Mouse (Mus musculus) 3T3-L1 (cell line): ENCODE measurements at regions not wholly inside any gene's neighbourhood (a gene's known extent, or its start where the extent isn't known, plus 50 kb on each side); places are given as distances from the start of the nearest gene placed in this dataset.

Source experiments
- DNase-seq: peaks from one replicate; pipeline ENCODE4 v3.0.0-alpha.2; 2015; ENCODE audit warnings: low read depth, low spot score

DNA sequence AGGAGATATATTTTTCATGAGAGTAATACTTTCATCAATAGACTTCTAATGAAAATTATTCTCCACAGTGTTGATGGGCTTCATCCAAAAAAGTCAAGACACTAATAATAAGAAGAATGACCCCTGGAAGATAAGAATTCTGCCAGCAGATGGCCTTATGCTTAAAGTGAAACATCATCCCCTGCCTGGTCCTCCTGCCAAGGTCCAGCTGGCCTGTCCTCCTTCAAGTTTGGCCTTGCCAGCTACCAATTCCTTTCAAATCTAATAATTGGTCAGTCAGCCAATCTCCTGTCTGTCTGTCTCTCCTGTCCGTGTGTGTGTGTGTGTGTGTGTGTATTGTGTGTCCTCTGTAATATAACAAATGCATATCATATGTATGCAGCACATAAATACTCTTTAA lies 388.8 kb downstream of the Wdr11 start:
- DNase-seq: no peak

GRCm38 (mm10) chr7:129982411-129982810 lies 390.7 kb downstream of the Wdr11 start:
- no peak for DNase-seq

DNA sequence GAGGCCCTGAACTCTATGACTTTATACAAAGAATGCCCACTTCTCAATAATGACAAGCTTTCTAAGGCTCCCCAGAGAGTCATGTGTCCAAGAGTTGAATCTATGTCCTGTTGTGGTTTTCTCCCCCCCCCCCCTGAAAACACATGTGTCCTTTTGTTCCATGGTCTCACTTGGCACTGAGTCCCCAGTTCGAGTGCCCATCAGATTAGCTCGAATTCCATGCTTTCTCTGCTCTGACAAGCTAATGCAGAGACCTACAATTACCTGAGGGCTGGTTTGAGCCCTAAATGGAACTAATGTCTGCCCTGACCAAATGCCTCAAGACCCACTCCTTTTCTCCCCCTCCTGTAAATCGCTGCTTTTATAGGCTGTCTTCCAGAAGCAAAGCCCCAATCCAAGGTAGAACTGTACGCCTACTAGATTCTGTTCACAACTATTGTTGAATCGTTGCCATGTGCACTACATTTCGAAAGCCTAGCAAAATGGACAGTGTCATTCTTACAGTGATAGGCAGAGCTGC lies 392.0 kb downstream of the Wdr11 start:
- peak; percentile 9 for DNase-seq

DNA sequence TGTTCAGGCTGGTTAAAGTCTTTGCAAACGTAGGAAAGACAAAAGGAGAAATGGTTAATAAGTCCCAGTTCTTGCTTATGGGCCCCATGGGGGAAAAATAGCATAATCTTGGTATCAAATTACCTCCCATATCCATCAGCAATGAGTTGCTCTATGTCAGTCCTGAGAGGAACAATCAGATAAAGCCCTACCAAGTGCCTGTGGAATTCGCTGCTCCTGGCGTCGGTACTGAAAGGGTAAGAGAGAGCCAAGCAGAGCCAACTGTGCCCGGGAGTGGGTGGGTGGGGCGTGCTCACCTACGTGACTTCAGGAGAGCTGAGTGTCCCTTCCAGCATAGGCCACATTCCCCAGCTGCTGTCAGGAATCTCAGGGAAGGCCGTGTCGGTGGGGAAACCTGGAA lies 392.7 kb downstream of the Wdr11 start:
- peak; percentile 46 for DNase-seq

DNA sequence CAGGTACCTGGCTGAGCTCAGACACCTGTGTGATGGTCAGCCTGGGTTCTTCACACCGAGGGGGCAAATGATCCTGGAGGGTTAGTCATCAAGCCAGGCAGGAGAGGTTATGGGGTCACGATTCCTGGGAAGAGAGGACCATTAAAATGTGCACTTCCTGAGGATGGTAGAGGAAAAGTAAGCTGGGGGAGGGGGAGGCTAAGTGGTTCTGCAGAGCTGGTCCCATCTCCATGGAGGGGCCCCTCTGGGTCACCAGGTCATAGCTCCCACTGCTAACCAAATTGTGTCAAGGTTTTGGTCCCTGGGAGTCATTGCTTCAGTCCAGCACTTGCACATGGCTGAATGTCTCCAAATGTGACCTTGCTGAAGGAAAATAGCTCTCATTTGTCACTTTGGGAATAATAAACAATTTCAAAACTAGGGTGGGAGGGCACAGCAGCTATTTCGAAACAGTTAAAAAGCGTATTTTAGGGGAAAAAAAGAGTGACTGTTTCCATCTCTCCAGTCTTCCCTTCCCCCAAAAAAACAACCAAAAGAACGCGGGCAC lies 395.5 kb downstream of the Wdr11 start:
- no peak for DNase-seq

DNA sequence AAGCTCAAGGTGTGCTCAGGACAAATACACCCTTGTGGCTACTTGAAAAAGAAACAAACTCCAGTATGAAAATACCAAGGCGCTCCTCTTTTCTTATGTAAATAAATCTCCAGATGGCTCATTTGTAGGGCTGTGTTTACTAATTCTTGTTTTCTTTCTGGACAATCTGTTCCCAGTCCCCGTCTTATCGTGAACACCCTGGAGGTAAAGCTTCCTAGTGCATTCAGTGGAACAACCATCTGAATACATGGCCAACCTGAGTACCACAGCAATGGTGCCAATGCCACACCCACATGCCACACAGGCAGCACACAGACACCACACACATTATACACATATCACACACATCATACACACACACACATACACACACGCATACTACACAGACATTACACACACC lies 396.1 kb downstream of the Wdr11 start:
- DNase-seq: no peak

GRCm38 (mm10) chr7:129993446-129994223 lies 402.0 kb downstream of the Wdr11 start:
- no peak for DNase-seq

- no peak for DNase-seq
Measured at GRCm38 (mm10) chr7:129995529-129995928, 403.9 kb downstream of the Wdr11 start.

DNA sequence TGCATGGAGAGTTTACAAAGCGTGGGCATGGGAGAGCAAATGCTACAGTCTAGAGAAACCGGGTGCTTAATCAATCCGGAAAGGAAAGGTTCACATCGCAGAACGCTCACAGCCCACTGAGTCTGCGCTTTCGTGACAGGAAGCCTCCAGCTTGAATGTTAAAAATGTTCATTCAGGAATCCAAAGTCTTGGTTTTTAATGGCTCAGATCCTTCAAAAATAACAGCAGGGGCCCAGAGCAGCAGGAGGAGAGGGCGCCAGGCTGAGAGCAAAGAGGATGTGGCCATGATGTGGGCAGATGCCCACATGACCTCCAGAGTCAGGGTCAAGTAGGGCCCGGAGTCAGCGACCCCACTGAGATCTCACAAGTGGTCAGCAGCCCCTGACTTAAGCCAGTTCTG lies 409.4 kb downstream of the Wdr11 start:
- no peak for DNase-seq

- no peak for DNase-seq
Measured at GRCm38 (mm10) chr7:130002002-130002401, 410.3 kb downstream of the Wdr11 start.

DNA sequence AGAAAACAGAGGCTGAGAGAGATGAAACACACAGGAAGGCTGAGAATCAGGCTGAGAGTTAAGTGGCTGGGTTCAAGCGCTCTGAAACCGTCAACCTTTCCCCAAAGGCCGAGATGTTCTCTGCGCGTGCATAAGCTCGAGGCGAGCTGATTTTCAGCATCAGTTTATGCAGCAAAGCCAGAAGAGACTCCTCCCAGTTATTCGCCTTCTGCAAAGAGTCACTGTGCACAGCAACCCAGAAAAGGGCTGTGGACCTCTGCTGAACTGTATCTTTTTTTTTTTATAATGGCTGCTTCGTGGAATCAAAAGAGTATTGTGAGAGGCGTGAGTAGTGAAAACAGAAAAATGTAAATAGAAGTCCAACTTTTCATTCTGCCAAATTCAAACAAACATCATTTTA lies 413.7 kb downstream of the Wdr11 start:
- no peak for DNase-seq

DNA sequence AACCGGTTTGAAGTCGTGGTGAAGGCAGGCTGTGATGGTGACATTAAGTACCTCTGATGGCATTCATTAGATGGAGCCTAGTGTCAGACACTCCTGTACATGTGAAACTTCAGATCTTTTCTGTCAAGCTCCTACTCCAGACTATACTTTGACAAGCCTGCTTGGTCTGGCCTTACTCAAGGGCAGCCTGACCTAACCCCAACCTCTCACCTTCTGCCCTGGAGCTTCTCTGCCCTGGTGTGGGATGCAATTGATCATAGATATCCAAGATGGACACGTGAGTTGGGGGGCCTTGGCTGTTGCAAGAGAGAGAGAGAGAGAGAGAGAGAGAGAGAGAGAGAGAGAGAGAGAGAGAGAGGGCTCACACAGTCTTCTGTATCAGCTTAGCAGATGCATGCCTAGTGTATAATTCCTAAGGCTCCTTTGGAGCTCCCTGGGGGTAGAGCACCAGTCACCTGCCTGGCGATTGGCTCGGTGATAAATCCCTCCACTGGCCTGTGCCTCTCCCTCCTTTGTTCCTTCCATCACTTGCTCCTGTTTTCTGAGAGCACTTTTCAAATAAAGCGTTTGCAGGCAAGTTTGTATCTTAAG lies 416.4 kb downstream of the Wdr11 start:
- no peak for DNase-seq

GRCm38 (mm10) chr7:130008591-130009418 lies 417.1 kb downstream of the Wdr11 start:
- no peak for DNase-seq

DNA sequence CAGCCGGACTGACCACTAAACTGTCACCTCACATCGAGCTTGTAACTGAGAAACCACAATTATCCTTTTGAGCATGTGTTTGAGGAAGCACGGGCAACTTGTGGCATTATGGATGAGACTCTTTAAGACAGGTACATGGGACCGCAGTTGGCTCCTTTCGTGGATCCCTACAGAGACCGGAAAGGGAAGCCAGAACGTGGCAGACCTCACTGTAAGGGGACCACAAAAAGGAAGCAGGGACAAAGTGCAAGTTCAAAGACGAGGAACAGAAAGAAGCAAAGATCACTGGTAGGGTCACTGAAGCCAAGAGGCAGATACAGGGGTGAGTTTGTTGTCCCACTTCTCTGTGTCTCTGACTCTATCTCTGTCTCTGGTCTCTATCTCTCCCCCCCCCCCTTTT lies 420.4 kb downstream of the Wdr11 start:
- no peak for DNase-seq

GRCm38 (mm10) chr7:130013109-130013508 lies 421.4 kb downstream of the Wdr11 start:
- no peak for DNase-seq

DNA sequence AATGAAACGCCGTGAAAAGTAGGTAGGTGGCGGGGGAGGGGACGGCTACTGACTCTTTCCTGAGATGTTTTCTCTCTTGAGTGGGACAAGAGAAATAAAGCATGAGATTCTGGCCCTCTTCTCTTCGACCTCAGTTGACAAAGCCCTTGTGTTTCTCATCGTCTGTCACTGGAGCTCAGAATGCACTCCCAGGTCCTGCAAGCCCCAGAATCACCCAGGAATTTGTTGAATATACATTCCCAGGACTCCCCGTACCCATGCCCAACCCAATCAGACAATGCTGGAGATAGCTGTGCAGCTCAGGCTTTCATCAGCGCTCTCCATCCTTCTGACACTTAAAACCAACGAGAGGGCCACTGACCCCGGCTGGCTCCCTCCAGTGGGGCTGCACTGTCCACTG lies 422.9 kb downstream of the Wdr11 start:
- DNase-seq: no peak

DNA sequence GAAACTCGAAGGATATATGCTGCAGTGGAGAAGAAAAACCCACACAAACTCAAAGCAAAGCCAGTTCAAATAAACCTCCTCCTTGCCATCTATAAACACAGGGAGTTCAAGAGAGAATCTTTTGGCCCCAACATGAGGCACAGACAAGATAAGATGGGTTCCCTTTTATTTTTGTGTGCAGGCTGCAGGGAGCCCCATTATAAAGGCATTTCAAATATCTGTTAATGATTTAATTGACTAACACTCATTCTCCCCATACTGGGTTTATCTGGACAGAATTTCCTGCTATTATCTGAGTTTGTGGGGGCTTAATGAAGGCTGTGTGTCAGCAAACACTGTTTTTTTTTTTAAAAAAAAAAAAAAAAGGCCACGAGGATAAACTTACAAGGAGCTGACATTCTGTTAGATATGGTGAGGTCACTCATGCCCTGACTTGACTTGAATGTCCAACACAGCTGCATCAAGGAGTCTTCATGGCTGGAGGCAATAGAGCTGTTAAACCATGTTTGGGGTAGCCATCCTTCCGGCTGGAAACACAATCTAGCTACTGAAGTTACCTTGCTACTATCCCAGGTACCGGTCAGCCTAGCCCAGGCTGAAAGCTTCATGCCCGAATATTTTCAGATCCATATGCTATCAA lies 423.8 kb downstream of the Wdr11 start:
- DNase-seq: no peak

GRCm38 (mm10) chr7:130016015-130016874 lies 424.6 kb downstream of the Wdr11 start:
- DNase-seq: no peak

- no peak for DNase-seq
Measured at GRCm38 (mm10) chr7:130018891-130019290, 427.2 kb downstream of the Wdr11 start.

GRCm38 (mm10) chr7:130028945-130029344 lies 437.3 kb downstream of the Wdr11 start:
- peak; percentile 2 for DNase-seq

GRCm38 (mm10) chr7:130030711-130031110 lies 439.0 kb downstream of the Wdr11 start:
- no peak for DNase-seq
